Mouse (Mus musculus): ENCODE measurements around the gene Tuba4a.

DNA sequence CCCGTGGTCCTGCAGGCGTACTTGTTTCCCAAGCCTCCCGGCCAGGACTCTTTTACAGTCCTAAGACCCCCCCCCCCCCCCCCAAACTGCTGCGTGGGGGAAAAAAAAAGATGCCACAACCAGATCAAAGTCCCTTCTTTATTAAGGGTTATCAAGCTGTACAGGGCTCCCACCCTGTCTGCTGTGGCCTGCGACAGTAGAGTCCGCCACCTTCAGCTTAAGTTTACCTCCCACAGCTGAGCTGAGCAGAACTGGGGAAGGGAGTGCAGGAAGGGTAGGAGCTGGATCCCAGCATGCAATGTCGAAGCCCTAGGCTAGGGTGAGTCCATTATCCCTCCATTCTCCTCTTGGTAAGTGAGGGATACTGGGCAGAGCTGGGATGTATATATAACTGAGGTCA is 38.9 kb downstream of the Tuba4a start:
- TF ChIP-seq POLR2A (IDR thresholded peaks at IDR 0.05; ENCODE audit: insufficient read depth, low read length) (no peak), EP300 (IDR thresholded peaks at IDR 0.05; ENCODE audit: insufficient read depth, low read depth, low read length) (no peak), CTCF (IDR thresholded peaks at IDR 0.05; ENCODE audit: low read depth, low read length) (no peak)
